Mouse (Mus musculus) inflammation-experienced regulatory T-cells, adult 6 months (primary cell): ENCODE data around the gene Lysmd3. TPM values are rescaled to one million over a fixed set of nuclear protein-coding genes. Genes with fewer than 3 reads are reported as not detected.

Experiments used
- ATAC-seq: one replicate; pipeline ENCODE4 v1.8.0; 2017
- polyA plus RNA-seq, 3 experiments: library from polyadenylated mRNA; unstranded; fragments of 100-300 nt; shearing (Covaris generic); gene quantifications; one replicate each; pipeline ENCODE4 v1.2.1; 2017

Lysmd3 gene
- polyA plus RNA-seq, 3 experiments from 2014 or later = 15.7 to 26.2 (median 20.9) TPM

GRCm38 (mm10) chr13:81675333-81675732, 17.9 kb downstream of the Lysmd3 start:
- peak; percentile 41 for ATAC-seq

GRCm38 (mm10) chr13:81683107-81683506, 25.6 kb downstream of the Lysmd3 start:
- no peak for ATAC-seq

- ATAC-seq = no peak
Measured at GRCm38 (mm10) chr13:81684258-81684657, 26.8 kb downstream of the Lysmd3 start.

GRCm38 (mm10) chr13:81684884-81685283, 27.4 kb downstream of the Lysmd3 start:
- peak; percentile 86 for ATAC-seq

- ATAC-seq = no peak
Measured at GRCm38 (mm10) chr13:81689587-81689986, 32.1 kb downstream of the Lysmd3 start.

GRCm38 (mm10) chr13:81690477-81690876, 33.0 kb downstream of the Lysmd3 start:
- ATAC-seq = no peak

GRCm38 (mm10) chr13:81691606-81692005, 34.1 kb downstream of the Lysmd3 start:
- no peak for ATAC-seq

GRCm38 (mm10) chr13:81694446-81694845, 37.0 kb downstream of the Lysmd3 start:
- ATAC-seq = no peak

GRCm38 (mm10) chr13:81703148-81703547, 45.7 kb downstream of the Lysmd3 start:
- ATAC-seq = no peak

- ATAC-seq = no peak
Measured at GRCm38 (mm10) chr13:81703621-81704020, 46.2 kb downstream of the Lysmd3 start.

- ATAC-seq = no peak
Measured at GRCm38 (mm10) chr13:81706311-81706710, 48.8 kb downstream of the Lysmd3 start.

GRCm38 (mm10) chr13:81709805-81710204, 52.3 kb downstream of the Lysmd3 start:
- no peak for ATAC-seq

- ATAC-seq = no peak
Measured at GRCm38 (mm10) chr13:81710266-81710665, 52.8 kb downstream of the Lysmd3 start.

- peak; percentile 89 for ATAC-seq
Measured at GRCm38 (mm10) chr13:81710775-81711545, 53.5 kb downstream of the Lysmd3 start, which contains the start of the genes Polr3g and Mblac2. TSS of gene Polr3g (minus strand) at chr13:81711013. TSS of gene Mblac2 (plus strand) at chr13:81711341.

- ATAC-seq = peak; percentile 1
Measured at GRCm38 (mm10) chr13:81711546-81712371, 54.3 kb downstream of the Lysmd3 start.

GRCm38 (mm10) chr13:81713896-81714295, 56.4 kb downstream of the Lysmd3 start:
- ATAC-seq = no peak

Other genes starting within 250 kb of the Lysmd3 start
- gene Adgrv1, start 24.5 kb upstream of the Lysmd3 start, polyA plus RNA-seq = under 1 TPM; 0.24 to 0.54 (median 0.31) TPM
- gene Polr3g, start 53.4 kb downstream of the Lysmd3 start, polyA plus RNA-seq = 1 to 10 TPM; 8.5 to 9.9 (median 9.3) TPM
- 10 to 100 TPM in 2 of 3 experiments, 1 to 10 TPM in 1; 5.2 to 15.0 (median 14.6) TPM for gene Mblac2, start 53.7 kb downstream of the Lysmd3 start, polyA plus RNA-seq
- 100 to 1,000 TPM; 171 to 196 (median 176) TPM for gene Cetn3, start 125.4 kb downstream of the Lysmd3 start, polyA plus RNA-seq